Mouse (Mus musculus) kidney, adult 18-20 months (tissue): ENCODE data around the gene Tbc1d10b.

Experiments
- DNase-seq: peaks from one replicate; pipeline ENCODE4 v3.0.0; 2021

Tbc1d10b gene

DNA sequence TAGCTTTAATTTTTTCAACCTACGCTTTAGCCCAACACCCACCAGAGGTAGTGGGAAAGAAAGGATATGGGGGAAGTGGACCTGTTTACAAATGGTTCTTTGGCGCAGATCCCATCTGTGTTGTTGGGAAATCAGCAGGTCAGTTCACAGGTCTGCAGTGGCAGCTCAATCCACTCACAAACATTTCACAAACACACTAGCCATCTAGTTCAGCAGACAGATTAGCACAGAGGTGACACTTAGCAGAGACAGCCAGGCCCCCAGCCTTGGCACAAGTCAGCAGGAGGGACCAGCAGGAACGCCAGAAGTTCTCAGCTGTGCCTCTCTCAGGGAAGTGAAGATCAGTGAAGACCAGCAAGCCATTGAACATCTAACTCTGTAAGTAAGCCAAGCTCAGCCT lies 60.4 kb downstream of the Tbc1d10b start:
- DNase-seq = no peak
